Mouse (Mus musculus) CH12F3 (cell line): ENCODE results near the gene Olfr667.
"Not testable (repeated sequence)": the region's sequence is repeated elsewhere in the genome, so short reads cannot be mapped to it uniquely, and the experiment has no call there.

Source experiments
- in situ Hi-C: fragments of 300-500 bp; cut with MboI; formaldehyde crosslinking; loops from 2 replicates; pipeline ENCODE4 v1.14.3; 2020; ENCODE audit warnings: low sequenced_read_pairs

Olfr667 gene

GRCm38 (mm10) chr7:104921382-104921781 lies at the start of gene Olfr667:
TSS of gene Olfr667 (minus strand) at chr7:104921482.
- in situ Hi-C loops: no loop called here

DNA sequence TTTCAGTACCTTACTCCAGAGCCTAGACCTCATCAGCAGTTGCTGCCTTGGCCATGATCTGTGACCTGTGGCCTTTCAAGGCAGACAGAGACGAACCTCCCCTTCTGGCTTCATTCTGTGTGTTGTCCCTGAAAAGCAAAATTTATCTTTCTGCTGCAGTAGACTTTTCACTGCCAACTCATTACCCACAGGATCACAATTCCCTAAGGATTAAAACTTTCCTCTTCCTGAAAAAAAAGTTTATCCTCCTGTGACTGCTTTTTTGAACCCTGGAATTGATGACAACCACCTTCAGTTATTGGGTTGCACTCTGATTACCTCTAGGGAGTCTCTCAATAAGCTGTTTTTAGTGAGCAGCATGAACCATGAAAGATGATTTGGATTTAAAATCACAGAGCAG lies 41.2 kb upstream of the Olfr667 start, which contains the start of gene Olfr670:
Gene Olfr670 (minus strand): TSS at position 101 of the 400 bp plus-strand sequence.
- in situ Hi-C loops: no loop called here

DNA sequence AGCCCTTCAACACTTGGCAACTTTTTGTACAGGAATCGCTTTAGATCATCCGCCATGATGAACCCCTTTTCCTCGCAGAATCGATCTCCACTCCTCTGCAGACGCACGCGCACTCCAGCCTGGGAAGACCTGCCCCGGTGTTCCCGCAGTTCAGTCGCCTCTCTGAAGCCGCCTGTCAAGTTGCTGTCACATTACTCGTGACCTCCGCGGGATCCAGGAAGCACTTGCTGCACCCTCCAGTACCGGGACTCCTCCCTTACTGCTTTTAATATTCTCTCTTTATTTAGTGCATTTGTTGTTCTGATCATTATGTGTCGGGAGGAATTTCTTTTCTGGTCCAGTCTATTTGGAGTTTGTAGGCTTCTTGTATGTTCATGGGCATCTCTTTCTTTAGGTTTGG lies 29.0 kb upstream of the Olfr667 start:
- in situ Hi-C loops: not testable (repeated sequence)

- in situ Hi-C loops: no loop called here
Observed at GRCm38 (mm10) chr7:104933940-104934339, 12.7 kb upstream of the Olfr667 start, which contains the start of gene Olfr669. TSS of gene Olfr669 (plus strand) at chr7:104934240.

GRCm38 (mm10) chr7:104927957-104928356 lies 6.7 kb upstream of the Olfr667 start, which contains the start of gene Olfr668:
TSS of gene Olfr668 (minus strand) at chr7:104928057.
- in situ Hi-C loops: no loop called here

DNA sequence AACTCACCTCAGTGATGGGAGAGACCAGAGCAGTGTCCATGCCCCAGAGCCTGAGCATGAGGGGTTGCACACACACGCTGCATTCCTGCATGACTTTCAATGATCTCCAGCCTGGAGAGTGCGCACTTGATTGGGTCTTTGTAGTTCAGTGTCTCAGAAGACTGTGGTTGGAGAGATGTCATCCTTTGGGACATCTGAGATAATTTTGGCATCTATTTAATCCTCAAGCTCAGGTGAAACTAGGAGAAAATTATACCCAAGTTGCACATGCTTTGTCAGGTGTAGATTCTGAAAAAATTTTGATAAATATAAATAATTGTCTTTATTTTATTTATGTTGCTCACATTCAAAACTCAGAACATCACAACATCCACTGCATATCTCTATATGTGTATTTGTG lies 25.4 kb downstream of the Olfr667 start, which contains the start of gene Olfr666:
Gene Olfr666 (minus strand): TSS at position 101 of the 400 bp plus-strand sequence.
- in situ Hi-C loops: no loop called here

- in situ Hi-C loops: no loop called here
Observed at GRCm38 (mm10) chr7:104877731-104878130, 43.6 kb downstream of the Olfr667 start, which contains the start of gene Olfr665. TSS of gene Olfr665 (plus strand) at chr7:104878031.
